Mouse (Mus musculus) testis, adult 2 months (tissue): Measurements from ENCODE around the gene Zxdc.

ENCODE experiments used
- CTCF ChIP-seq: fragments of 200-500 bp; IDR thresholded peaks from 2 replicates; pipeline ENCODE4 v1.5.1; 2012; ENCODE audit warnings: low read depth, mild to moderate bottlenecking, inconsistent platforms, low read length, moderate library complexity; ENCODE audit not compliant: control insufficient read depth, insufficient read depth, insufficient replicate concordance
- POLR2A ChIP-seq: fragments of 200-500 bp; IDR thresholded peaks from 2 replicates; pipeline ENCODE4 v1.6.1; 2012; ENCODE audit warnings: low read depth, mild to moderate bottlenecking, inconsistent platforms, low read length, moderate library complexity; ENCODE audit not compliant: control insufficient read depth

GRCm38 (mm10) chr6:90334244-90334643 is 35.0 kb upstream of the Zxdc start:
- TF ChIP-seq CTCF (no peak), POLR2A (no peak)
